Mouse (Mus musculus) midbrain, embryonic 10.5 days (tissue): ENCODE results near the gene Tns1. TPM values are rescaled to one million over a fixed set of nuclear protein-coding genes. Genes with fewer than 3 reads are reported as not detected.

Experiments
- DNase-seq: peaks from one replicate; pipeline ENCODE4 v3.0.0-alpha.2; 2017; ENCODE audit warnings: low spot score
- H3K27ac ChIP-seq: fragments of 300-500 bp; sonication (generic); replicated peaks from 2 replicates; pipeline ENCODE4 v1.5.1; 2016; ENCODE audit warnings: mild to moderate bottlenecking
- H3K27me3 ChIP-seq: fragments of 300-500 bp; sonication (generic); 2 replicates; pipeline ENCODE4 v1.6.1; 2016; ENCODE audit warnings: low read depth, mild to moderate bottlenecking; ENCODE audit not compliant: poor library complexity, severe bottlenecking
- H3K36me3 ChIP-seq: fragments of 300-500 bp; sonication (generic); 2 replicates; pipeline ENCODE4 v1.6.1; 2016; ENCODE audit warnings: mild to moderate bottlenecking, moderate library complexity
- H3K4me1 ChIP-seq: fragments of 300-500 bp; sonication (generic); 2 replicates; pipeline ENCODE4 v1.6.1; 2016
- H3K4me3 ChIP-seq: fragments of 300-500 bp; sonication (generic); 2 replicates; pipeline ENCODE4 v1.5.1; 2016; ENCODE audit warnings: mild to moderate bottlenecking, moderate library complexity
- H3K9me3 ChIP-seq: fragments of 300-500 bp; sonication (generic); replicated peaks from 2 replicates; pipeline ENCODE4 v1.6.1; 2016; ENCODE audit warnings: mild to moderate bottlenecking
- WGBS: fragments of 180-500 bp; shearing (Covaris S2); methylation state at CpG from one replicate; pipeline ENCODE4 v1.1.7; 2016; 5-methylcytosine and 5-hydroxymethylcytosine counted together
- polyA plus RNA-seq: library from polyadenylated mRNA; unstranded; fragments of >200 nt; fragmentation: Nextera tagmentation; extraction: Ambion mirVana; gene quantifications from 2 replicates; pipeline ENCODE4 v1.2.1, GENCODE M21; 2016

Gene Tns1
- polyA plus RNA-seq, 1 experiment from 2014 or later = 10.3 TPM

- no peaks in the 10 kb centered on the region for H3K36me3 ChIP-seq
- WGBS = 23% methylated on average over 2 of the region's 2 CpGs
- no peaks in the 10 kb centered on the region for H3K27me3 ChIP-seq
- no peak overlapping the region for H3K4me3 ChIP-seq
- H3K9me3 ChIP-seq = no peaks in the 10 kb centered on the region
- H3K4me1 ChIP-seq = peaks cover 15% of the 10 kb centered on the region
- no peak overlapping the region for H3K27ac ChIP-seq
- DNase-seq = peak; percentile 68
Measured at GRCm38 (mm10) chr1:74077353-74077752, 46.9 kb downstream of the Tns1 start.

GRCm38 (mm10) chr1:74076230-74076629 is 48.0 kb downstream of the Tns1 start:
- WGBS = 83% methylated on average over 4 of the region's 4 CpGs
- peaks cover 6% of the 10 kb centered on the region for H3K27me3 ChIP-seq
- H3K4me3 ChIP-seq = no peak overlapping the region
- no peak overlapping the region for H3K27ac ChIP-seq
- peaks cover 4% of the 10 kb centered on the region; the same call in 1 of the 2 replicates for H3K4me1 ChIP-seq
- DNase-seq = no peak
- no peaks in the 10 kb centered on the region for H3K36me3 ChIP-seq
- H3K9me3 ChIP-seq = no peaks in the 10 kb centered on the region

DNA sequence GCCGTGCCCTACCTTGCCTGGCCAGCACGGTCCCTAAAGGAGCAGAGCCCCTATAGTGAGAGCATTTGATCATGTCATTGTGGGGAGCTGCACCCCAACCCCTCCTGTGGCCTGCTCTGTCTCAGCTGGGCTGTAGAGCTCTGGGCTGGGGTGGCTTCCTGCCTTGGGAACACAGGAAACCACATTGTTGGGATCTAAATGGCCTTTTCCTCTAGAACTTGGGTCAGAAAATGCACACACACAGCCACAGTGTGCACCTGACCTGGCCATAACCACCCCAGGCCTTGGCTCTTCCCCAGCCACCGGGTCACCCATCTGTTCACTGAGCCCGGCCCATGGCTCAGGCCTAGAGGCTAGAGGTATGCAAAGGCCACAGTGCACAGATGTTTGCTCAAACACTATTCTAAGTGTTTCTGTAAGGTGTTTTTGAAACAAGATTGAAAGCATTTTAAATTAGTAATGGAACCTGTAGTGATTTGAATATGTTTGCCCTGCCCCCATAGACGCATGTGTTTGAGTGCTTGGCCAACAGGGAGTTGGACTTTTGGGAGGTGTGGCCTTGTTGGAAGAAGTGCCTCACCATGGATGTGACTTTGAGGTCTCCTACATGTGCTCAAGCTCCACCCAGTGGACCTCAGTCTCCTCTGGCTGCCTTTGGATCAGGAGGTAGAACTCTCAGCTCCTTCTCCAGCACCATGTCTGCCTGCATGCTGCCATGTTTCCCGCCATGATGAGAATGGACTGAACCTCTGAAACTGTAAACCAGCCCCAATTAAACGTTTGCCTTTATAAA is 49.4 kb downstream of the Tns1 start:
- H3K4me1 ChIP-seq = no peaks in the 10 kb centered on the region
- 86% methylated on average over 7 of the region's 7 CpGs for WGBS
- H3K36me3 ChIP-seq = no peaks in the 10 kb centered on the region
- no peaks in the 10 kb centered on the region for H3K9me3 ChIP-seq
- DNase-seq = no peak
- H3K4me3 ChIP-seq = no peak overlapping the region
- peaks cover 19% of the 10 kb centered on the region for H3K27me3 ChIP-seq
- H3K27ac ChIP-seq = no peak overlapping the region

DNA sequence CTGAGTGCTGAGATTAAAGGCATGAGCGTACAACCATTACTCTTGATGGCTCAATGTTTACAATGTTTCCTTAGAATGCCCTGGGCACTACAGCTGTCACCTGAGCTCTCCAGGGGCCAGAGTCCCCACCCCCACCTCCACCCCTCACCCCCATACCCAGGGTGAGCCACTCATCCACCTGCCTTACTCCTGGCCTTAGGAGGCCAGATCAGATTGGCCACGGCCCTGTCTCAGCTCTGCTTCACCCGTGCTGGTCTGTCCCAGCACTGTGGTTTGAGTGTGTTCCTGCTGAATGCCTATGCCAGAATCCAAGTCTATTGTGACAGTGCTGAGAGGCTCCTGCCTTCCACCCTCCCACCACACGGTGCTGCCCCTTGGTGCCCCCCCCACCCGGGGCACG is 50.5 kb downstream of the Tns1 start:
- Histone ChIP-seq H3K27ac (no peak overlapping the region; the same call in 1 of the 2 replicates), H3K4me3 (no peak overlapping the region), H3K9me3 (no peaks in the 10 kb centered on the region), H3K27me3 (peaks cover 30% of the 10 kb centered on the region), H3K36me3 (no peaks in the 10 kb centered on the region), H3K4me1 (peaks cover 8% of the 10 kb centered on the region)
- 88% methylated on average over 6 of the region's 6 CpGs for WGBS
- DNase-seq = no peak

- H3K4me3 ChIP-seq = no peak overlapping the region
- no peaks in the 10 kb centered on the region for H3K36me3 ChIP-seq
- peaks cover 61% of the 10 kb centered on the region for H3K27me3 ChIP-seq
- peaks cover 23% of the 10 kb centered on the region for H3K4me1 ChIP-seq
- no peak for DNase-seq
- no peaks in the 10 kb centered on the region for H3K9me3 ChIP-seq
- no peak overlapping the region for H3K27ac ChIP-seq
- WGBS = 82% methylated on average over 4 of the region's 4 CpGs
Measured at GRCm38 (mm10) chr1:74070745-74071144, 53.5 kb downstream of the Tns1 start.

DNA sequence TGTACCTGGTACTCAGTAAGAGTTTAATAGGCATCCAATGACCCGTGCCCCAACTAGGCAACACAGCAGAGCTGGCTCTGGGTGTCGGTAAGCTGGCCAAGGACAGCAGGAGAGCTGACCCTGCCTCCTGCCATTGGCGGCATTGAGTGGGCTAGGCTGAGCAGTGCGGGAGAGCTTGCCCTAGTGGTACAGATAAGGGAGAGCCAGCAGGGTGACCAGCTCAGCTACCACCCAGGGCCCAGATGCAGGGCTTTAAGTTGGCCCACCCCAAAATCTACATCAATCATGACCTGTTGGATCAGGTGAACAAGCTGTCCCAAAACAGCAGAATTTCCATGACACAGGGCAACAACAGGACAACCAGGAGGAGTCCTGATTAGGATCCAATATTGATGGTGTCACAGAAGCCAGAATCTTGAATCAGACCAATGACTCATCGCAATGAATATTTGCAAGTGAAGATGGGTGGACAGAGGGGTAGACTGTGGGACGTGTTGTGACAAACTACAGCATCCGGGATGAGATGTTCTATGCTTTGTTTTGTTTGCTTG is 54.2 kb downstream of the Tns1 start:
- no peaks in the 10 kb centered on the region for H3K36me3 ChIP-seq
- no peak for DNase-seq
- no peaks in the 10 kb centered on the region for H3K9me3 ChIP-seq
- no peak overlapping the region for H3K27ac ChIP-seq
- 70% methylated on average over 7 of the region's 7 CpGs for WGBS
- H3K4me1 ChIP-seq = peaks cover 23% of the 10 kb centered on the region
- peaks cover 65% of the 10 kb centered on the region for H3K27me3 ChIP-seq
- no peak overlapping the region for H3K4me3 ChIP-seq

- H3K27me3 ChIP-seq = peaks cover 65% of the 10 kb centered on the region
- H3K27ac ChIP-seq = peak overlapping the region; percentile 65
- 48% methylated on average over 9 of the region's 9 CpGs for WGBS
- H3K36me3 ChIP-seq = no peaks in the 10 kb centered on the region
- peak overlapping the region; percentile 53 for H3K4me3 ChIP-seq
- DNase-seq = no peak
- H3K9me3 ChIP-seq = no peaks in the 10 kb centered on the region
- H3K4me1 ChIP-seq = peaks cover 23% of the 10 kb centered on the region
Measured at GRCm38 (mm10) chr1:74069085-74069835, 55.0 kb downstream of the Tns1 start.

DNA sequence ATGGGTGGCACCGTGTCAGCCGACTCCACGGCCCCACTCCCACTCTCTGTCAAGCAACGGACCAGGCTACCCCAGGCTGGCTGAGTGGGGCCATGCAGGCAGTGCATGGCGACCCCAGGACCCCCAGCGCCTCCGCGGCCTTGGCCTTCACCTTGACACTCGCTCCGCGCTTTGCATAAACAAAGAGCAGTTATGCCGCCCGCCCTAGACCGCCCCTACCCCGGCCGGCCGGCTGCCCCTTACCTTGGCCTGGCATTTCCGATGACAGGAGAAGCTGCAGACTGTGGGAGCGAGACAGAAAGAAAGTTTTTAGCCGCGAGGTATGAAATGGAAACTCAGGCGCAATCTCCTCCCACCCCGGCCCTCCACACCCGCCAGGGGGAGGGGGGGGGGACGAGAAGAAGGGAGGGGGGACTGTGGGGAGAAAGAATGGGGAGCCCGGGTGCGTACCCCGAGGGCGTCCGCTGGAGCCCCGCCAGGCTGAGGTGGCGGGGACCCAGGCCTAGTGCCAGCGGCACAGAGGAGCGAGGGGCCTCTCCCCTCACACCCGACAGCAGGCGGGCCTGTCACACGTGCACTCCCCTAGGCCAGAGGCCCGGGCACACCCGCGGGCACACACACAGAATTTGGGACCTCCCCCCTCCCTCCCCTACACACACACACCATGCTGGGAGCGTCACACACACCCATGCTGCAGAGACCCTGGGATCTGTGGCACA is 55.7 kb downstream of the Tns1 start:
- Histone ChIP-seq H3K9me3 (no peaks in the 10 kb centered on the region), H3K27ac (peak overlapping the region; percentile 65), H3K4me1 (peaks cover 23% of the 10 kb centered on the region), H3K27me3 (peaks cover 65% of the 10 kb centered on the region), H3K4me3 (peak overlapping the region; percentile 53), H3K36me3 (no peaks in the 10 kb centered on the region)
- DNase-seq = peak; percentile 39
- WGBS = 5% methylated on average over 40 of the region's 41 CpGs

DNA sequence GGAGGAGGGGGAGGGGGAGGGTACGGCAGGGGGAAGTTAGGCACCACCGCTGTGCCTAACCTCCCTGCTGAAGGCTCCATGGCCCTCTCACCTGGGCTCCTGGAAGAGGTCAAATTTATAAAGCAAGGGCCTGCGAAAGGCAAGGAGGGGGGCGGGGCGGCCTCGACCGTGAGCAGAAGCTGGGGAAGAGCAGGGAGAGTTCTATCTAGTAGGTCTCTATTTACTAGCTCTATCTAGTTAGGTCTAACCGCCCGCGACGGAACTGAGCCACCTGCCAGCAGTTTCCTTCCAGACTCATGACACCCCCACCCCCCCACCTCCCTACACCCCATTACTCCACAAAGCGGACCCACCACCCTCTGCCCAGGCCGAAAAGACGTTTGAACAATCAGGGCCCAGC is 56.4 kb downstream of the Tns1 start:
- no peak overlapping the region; the same call in 1 of the 2 replicates for H3K27ac ChIP-seq
- peaks cover 23% of the 10 kb centered on the region for H3K4me1 ChIP-seq

GRCm38 (mm10) chr1:74066576-74066975 is 57.7 kb downstream of the Tns1 start:
- no peak for DNase-seq
- peaks cover 63% of the 10 kb centered on the region for H3K27me3 ChIP-seq
- H3K4me1 ChIP-seq = peaks cover 23% of the 10 kb centered on the region
- H3K27ac ChIP-seq = no peak overlapping the region
- WGBS = 82% methylated on average over 3 of the region's 3 CpGs
- H3K36me3 ChIP-seq = no peaks in the 10 kb centered on the region
- H3K4me3 ChIP-seq = no peak overlapping the region
- no peaks in the 10 kb centered on the region for H3K9me3 ChIP-seq

More for the DNA sequence above, 56.4 kb downstream of the Tns1 start:
- 20% methylated on average over 14 of the region's 14 CpGs for WGBS
- H3K9me3 ChIP-seq = no peaks in the 10 kb centered on the region
- H3K4me3 ChIP-seq = peak overlapping the region; percentile 53
- peaks cover 65% of the 10 kb centered on the region for H3K27me3 ChIP-seq
- H3K36me3 ChIP-seq = no peaks in the 10 kb centered on the region
- DNase-seq = no peak

- no peak for DNase-seq
- peaks cover 58% of the 10 kb centered on the region for H3K27me3 ChIP-seq
- no peaks in the 10 kb centered on the region for H3K9me3 ChIP-seq
- H3K27ac ChIP-seq = no peak overlapping the region
- H3K4me1 ChIP-seq = peaks cover 23% of the 10 kb centered on the region
- H3K4me3 ChIP-seq = no peak overlapping the region
- no peaks in the 10 kb centered on the region for H3K36me3 ChIP-seq
- 91% methylated on average over 5 of the region's 5 CpGs for WGBS
Measured at GRCm38 (mm10) chr1:74066061-74066460, 58.2 kb downstream of the Tns1 start.

GRCm38 (mm10) chr1:74060046-74060445 is 64.2 kb downstream of the Tns1 start:
- no peaks in the 10 kb centered on the region for H3K36me3 ChIP-seq
- no peak overlapping the region for H3K27ac ChIP-seq
- H3K27me3 ChIP-seq = no peaks in the 10 kb centered on the region
- H3K9me3 ChIP-seq = no peaks in the 10 kb centered on the region
- no peak overlapping the region for H3K4me3 ChIP-seq
- WGBS = 82% methylated on average over 6 of the region's 6 CpGs
- peaks cover 8% of the 10 kb centered on the region; the same call in 1 of the 2 replicates for H3K4me1 ChIP-seq
- DNase-seq = no peak
